Mouse (Mus musculus): ENCODE data around the gene Gpn1. TPM values are rescaled to one million over a fixed set of nuclear protein-coding genes. Genes with fewer than 3 reads are reported as not detected.
"Not testable (repeated sequence)": the region's sequence is repeated elsewhere in the genome, so short reads cannot be mapped to it uniquely, and the experiment has no call there.

Gene Gpn1
- polyA plus RNA-seq, 1 experiment from 2014 or later: 81.7 TPM

DNA sequence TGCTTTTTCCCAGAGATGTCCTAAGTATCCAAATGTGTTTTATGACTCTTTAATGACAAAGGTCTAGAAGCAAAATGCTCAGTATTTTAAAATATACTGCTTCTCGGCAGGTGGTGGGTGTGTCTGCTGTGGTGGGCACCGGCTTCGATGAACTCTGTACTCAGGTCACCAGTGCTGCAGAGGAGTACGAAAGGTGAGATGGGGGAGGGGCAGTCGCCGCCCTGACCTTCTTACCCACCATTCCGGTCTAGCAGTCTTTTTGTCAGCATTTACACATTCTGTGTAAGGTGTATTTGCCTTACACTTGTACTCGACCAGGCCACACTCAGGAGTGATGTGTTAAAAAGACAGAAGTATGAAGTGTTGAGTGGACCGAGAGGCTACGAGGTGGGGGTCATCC lies 10.3 kb downstream of the Gpn1 start:
- Histone ChIP-seq H3K27ac (no peak overlapping the region), H3K36me3 (peaks cover 89% of the 10 kb centered on the region), H3K4me3 (no peak overlapping the region), H3K27me3 (ENCODE audit: insufficient read depth, poor library complexity, severe bottlenecking) (no peaks in the 10 kb centered on the region), H3K4me1 (peaks cover 2% of the 10 kb centered on the region; the same call in 1 of the 2 replicates), H3K9me3 (no peaks in the 10 kb centered on the region)
- WGBS: 89% methylated on average over 10 of the region's 10 CpGs
- no peak for DNase-seq (ENCODE audit: low spot score)

DNA sequence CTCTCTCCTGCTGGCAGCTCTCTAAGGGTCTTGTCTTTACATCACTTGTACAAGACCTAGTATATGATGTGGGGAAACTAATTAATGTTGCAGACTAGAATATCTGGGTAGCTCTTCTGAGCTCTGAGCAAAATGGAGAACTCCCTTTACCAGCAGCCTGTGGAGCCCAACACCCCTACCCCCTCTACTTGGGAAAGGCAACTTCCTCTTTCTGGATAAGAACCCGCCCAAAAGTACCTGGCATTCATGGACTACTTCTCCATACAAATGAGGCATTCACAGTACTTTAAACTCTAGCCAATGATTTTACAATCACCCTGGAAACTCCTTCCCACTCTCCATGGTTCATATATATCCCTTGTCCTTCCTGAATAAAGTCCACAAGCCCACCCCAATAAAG lies 17.9 kb downstream of the Gpn1 start:
- Histone ChIP-seq H3K4me3 (no peak overlapping the region), H3K27me3 (ENCODE audit: insufficient read depth, poor library complexity, severe bottlenecking) (no peaks in the 10 kb centered on the region), H3K36me3 (peaks cover 90% of the 10 kb centered on the region), H3K4me1 (no peaks in the 10 kb centered on the region), H3K27ac (no peak overlapping the region), H3K9me3 (no peaks in the 10 kb centered on the region)
- 78% methylated on average over 1 of the region's 1 CpGs for WGBS
- DNase-seq (ENCODE audit: low spot score): no peak

DNA sequence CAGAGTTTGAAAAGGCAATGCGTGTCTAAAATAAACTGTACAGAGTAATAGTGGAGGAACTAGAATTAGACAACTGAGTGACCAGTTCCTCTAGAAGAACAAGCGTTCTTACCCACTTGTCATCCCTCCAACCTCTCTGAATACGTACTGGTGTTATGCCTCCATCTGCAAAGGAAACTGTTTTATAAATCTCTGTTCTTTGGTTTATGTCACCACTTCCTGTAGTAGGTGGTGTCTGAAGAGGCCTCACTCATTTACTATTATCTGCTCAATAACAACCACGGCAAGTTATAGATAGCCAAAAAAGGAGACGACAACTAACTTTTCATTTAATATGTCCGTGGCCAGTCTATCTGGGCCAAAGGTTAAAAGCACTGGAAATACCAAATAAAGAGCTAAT lies 26.0 kb downstream of the Gpn1 start:
- no peaks in the 10 kb centered on the region for H3K9me3 ChIP-seq
- H3K36me3 ChIP-seq: peaks cover 68% of the 10 kb centered on the region
- 94% methylated on average over 6 of the region's 6 CpGs for whole genome bisulfite sequencing
- no peak overlapping the region for H3K4me3 ChIP-seq
- H3K4me1 ChIP-seq: peaks cover 2% of the 10 kb centered on the region; the same call in 1 of the 2 replicates
- no peak overlapping the region for H3K27ac ChIP-seq
- H3K27me3 ChIP-seq (ENCODE audit: insufficient read depth, poor library complexity, severe bottlenecking): no peaks in the 10 kb centered on the region
- DNase-seq (ENCODE audit: low spot score): no peak

DNA sequence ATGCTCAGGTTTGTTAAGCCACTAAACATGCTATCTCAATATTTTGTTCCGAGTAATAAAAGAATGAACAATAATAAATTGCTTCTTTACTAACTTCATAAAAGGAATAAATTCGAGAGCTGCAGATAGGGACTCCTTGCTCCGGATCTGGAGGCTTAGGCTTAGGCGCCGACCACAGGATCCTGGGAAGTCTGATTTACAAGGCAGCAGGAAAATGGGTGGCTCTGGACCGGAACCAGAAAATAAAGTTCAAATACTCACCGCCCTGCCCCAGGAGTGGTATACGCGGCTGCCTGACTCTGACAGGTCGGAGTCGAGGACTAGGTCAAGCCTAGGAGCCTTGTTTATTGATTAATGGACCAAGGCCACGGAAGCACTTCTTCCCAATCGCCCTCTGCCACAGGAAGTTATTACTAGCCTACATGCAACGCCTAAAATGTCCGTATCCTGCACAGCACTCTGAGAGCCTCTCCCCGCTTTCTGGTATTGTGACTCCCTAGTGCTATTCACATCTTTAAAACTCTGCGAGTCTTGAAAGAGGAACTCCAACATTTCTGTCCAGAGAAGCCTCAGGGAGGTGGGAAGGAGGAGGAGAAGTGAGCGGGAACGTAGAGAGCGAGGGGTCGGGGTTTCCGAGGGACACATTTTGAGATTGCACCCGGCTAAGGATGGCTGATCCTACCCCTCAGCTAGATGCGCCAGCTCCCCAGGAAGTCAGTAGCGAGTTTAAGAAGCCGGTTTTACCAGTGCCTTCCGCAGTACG lies 32.0 kb downstream of the Gpn1 start, which contains the start of gene Slc4a1ap:
Gene Slc4a1ap, plus strand, starts transcription at position 642 of the 763 bp plus-strand sequence.
- peak within 1 kb of the TSS; percentile 95 for H3K27ac ChIP-seq
- H3K9me3 ChIP-seq: no peaks in the 10 kb centered on the region
- WGBS: 1% methylated on average over 28 of the region's 28 CpGs

DNA sequence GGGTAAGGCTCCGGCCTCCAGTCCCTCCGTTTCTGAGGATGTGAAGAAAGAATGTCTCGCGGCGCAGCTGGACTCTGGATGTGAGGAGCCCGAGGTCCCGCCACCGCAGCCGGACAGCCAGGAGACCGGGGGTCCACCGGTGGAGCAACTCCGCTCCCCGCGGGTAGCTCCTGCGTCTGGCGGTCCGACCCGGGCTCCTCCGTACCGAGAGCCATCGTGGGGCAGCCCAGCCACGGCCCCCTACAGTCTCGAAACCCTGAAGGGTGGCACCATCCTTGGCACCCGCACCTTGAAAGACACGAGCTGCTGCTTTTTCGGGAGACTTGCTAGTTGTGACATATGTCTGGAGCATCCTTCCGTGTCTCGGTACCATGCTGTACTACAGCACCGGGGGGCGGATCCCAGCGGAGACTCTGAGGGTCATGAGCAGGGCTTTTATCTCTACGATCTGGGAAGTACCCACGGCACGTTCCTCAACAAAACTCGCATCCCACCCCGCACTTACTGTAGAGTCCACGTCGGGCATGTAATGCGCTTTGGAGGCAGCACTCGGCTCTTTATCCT lies 32.7 kb downstream of the Gpn1 start:
- Histone ChIP-seq H3K27me3 (ENCODE audit: insufficient read depth, poor library complexity, severe bottlenecking) (no peaks in the 10 kb centered on the region), H3K4me1 (peaks cover 17% of the 10 kb centered on the region), H3K9me3 (no peaks in the 10 kb centered on the region), H3K27ac (peak overlapping the region; percentile 95), H3K4me3 (peak overlapping the region; percentile 90), H3K36me3 (peaks cover 45% of the 10 kb centered on the region)
- no peak for DNase-seq (ENCODE audit: low spot score)
- 2% methylated on average over 40 of the region's 40 CpGs for WGBS

More for the DNA sequence above, 32.0 kb downstream of the Gpn1 start, which contains the start of gene Slc4a1ap:
- H3K27me3 ChIP-seq (ENCODE audit: insufficient read depth, poor library complexity, severe bottlenecking): no peaks in the 10 kb centered on the region
- H3K36me3 ChIP-seq: peaks cover 45% of the 10 kb centered on the region
- peaks cover 17% of the 10 kb centered on the region for H3K4me1 ChIP-seq
- peak; percentile 84 for DNase-seq (ENCODE audit: low spot score)
- H3K4me3 ChIP-seq: peak within 1 kb of the TSS; percentile 90

DNA sequence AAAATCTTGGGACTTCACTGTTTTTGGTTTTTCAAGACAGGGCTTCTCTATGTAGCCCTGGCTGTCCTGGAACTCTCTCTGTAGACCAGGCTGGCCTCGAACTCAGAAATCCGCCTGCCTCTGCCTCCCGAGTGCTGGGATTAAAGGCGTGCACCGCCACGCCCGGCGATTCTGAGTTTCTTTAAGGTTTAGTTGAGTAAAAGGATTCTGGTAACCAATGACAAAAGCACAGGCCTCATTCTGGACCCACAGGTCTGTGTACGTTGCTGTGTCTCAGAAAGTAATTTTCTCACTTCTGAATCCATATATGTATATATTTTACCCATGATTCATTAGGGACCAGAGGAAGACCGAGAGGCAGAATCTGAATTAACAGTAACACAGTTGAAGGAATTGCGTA lies 33.2 kb downstream of the Gpn1 start, which contains the start of gene Supt7l:
Gene Supt7l, minus strand, starts transcription at position 101 of the 400 bp plus-strand sequence.
- not testable (repeated sequence) for DNase-seq (ENCODE audit: low spot score)
- WGBS: 78% methylated on average over 11 of the region's 11 CpGs

DNA sequence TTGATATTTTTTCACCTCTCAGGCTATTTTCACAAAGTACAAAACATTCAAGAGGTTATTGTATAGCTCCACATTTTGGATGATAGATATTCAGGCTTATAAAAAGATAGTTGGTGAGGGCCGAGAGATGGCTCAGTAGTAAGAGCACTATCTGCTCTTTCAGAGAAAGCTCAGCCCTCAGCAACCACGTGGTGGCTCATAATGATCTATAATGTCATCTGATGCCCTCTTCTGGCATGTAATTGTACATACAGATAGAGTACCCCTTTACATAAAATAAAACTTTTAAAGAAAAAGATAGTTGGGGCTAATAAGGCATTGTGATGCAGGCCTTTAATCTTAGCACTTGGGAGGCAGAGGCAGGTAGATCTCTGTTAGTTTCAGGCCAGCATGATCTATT lies 34.0 kb downstream of the Gpn1 start:
- Histone ChIP-seq H3K27me3 (ENCODE audit: insufficient read depth, poor library complexity, severe bottlenecking) (no peaks in the 10 kb centered on the region), H3K4me1 (peaks cover 17% of the 10 kb centered on the region), H3K27ac (no peak overlapping the region), H3K4me3 (no peak overlapping the region), H3K36me3 (peaks cover 50% of the 10 kb centered on the region), H3K9me3 (no peaks in the 10 kb centered on the region)
- DNase-seq (ENCODE audit: low spot score): no peak
- 60% methylated on average over 2 of the region's 2 CpGs for WGBS

More for the DNA sequence above, 33.2 kb downstream of the Gpn1 start, which contains the start of gene Supt7l:
- H3K27me3 ChIP-seq (ENCODE audit: insufficient read depth, poor library complexity, severe bottlenecking); H3K9me3 ChIP-seq: not testable (repeated sequence)
- peaks cover 17% of the 10 kb centered on the region for H3K4me1 ChIP-seq
- H3K4me3 ChIP-seq: peak within 1 kb of the TSS; percentile 90
- H3K36me3 ChIP-seq: peaks cover 45% of the 10 kb centered on the region
- H3K27ac ChIP-seq: peak within 1 kb of the TSS; percentile 95

DNA sequence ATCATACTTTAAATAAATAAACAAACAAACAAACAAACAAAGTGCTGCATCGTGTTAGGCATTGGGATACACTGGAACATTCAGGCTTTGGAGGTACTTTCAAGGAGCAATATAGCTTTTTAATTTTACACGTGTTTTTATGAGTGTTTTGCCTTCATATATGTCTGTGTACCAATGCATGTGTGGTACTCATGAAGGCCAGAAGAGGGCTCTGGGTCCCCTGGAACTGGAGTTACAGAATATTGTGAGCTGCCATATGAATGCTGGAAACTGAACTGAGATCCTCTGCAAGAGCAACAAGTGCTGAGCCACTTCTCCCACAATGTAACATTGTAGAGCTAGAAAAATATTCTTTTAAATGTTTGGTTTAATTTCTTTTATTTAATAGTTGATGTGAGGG lies 40.7 kb downstream of the Gpn1 start:
- Histone ChIP-seq H3K36me3 (peaks cover 88% of the 10 kb centered on the region), H3K27ac (no peak overlapping the region)
- DNase-seq (ENCODE audit: low spot score): no peak

DNA sequence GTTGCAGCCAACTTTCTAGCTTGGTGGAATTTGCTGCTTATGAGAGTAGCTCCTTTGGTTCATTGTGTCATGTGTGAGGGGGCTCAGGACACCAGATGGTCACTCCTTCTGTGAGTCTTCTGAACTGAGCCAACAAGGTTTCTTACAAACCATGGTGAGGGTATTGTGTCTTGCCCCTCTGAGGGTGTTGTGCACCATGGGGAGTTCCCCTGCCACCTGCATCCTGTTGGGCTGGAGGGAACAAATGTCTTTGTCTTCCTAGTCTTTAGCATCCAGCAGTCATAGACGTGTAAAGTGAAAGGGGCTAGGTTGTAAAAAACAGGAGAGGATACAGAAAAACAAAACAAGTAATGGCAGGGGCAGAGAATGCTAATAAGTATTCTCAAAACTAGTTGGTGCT lies 64.9 kb downstream of the Gpn1 start:
- Histone ChIP-seq H3K36me3 (peaks cover 62% of the 10 kb centered on the region), H3K27me3 (ENCODE audit: insufficient read depth, poor library complexity, severe bottlenecking) (no peaks in the 10 kb centered on the region), H3K4me1 (peaks cover 10% of the 10 kb centered on the region), H3K27ac (no peak overlapping the region), H3K9me3 (no peaks in the 10 kb centered on the region), H3K4me3 (no peak overlapping the region)
- 54% methylated on average over 1 of the region's 1 CpGs for WGBS
- DNase-seq (ENCODE audit: low spot score): peak; percentile 61

More for the DNA sequence above, 40.7 kb downstream of the Gpn1 start:
- H3K27me3 ChIP-seq (ENCODE audit: insufficient read depth, poor library complexity, severe bottlenecking): no peaks in the 10 kb centered on the region
- WGBS: 83% methylated on average over 2 of the region's 2 CpGs
- no peaks in the 10 kb centered on the region for H3K4me1 ChIP-seq
- H3K4me3 ChIP-seq: no peak overlapping the region
- H3K9me3 ChIP-seq: no peaks in the 10 kb centered on the region

DNA sequence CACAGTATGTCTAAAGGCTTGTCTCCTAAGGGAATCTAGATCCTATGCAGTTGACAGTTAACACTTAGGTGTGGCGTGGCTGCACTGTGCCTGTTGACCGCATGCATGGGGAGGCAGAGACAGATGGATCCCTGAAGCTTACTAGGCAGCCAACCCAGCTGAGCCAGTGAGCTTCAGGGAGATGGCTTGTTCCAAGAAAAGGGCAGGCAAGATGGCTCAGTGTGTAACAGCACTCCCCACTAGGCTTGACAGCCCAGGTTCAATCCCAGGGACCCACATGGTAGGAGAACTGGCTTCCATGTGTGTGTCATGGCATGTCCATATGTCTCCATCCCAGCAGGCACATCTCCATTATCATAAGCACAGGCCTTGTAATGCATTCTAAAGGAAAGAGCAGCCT lies 65.8 kb downstream of the Gpn1 start:
- H3K36me3 ChIP-seq: peaks cover 53% of the 10 kb centered on the region
- H3K27ac ChIP-seq: no peak overlapping the region
- 96% methylated on average over 2 of the region's 2 CpGs for WGBS
- no peaks in the 10 kb centered on the region for H3K27me3 ChIP-seq (ENCODE audit: insufficient read depth, poor library complexity, severe bottlenecking)
- H3K4me3 ChIP-seq: no peak overlapping the region
- peaks cover 19% of the 10 kb centered on the region for H3K4me1 ChIP-seq
- no peaks in the 10 kb centered on the region for H3K9me3 ChIP-seq
- peak; percentile 51 for DNase-seq (ENCODE audit: low spot score)

DNA sequence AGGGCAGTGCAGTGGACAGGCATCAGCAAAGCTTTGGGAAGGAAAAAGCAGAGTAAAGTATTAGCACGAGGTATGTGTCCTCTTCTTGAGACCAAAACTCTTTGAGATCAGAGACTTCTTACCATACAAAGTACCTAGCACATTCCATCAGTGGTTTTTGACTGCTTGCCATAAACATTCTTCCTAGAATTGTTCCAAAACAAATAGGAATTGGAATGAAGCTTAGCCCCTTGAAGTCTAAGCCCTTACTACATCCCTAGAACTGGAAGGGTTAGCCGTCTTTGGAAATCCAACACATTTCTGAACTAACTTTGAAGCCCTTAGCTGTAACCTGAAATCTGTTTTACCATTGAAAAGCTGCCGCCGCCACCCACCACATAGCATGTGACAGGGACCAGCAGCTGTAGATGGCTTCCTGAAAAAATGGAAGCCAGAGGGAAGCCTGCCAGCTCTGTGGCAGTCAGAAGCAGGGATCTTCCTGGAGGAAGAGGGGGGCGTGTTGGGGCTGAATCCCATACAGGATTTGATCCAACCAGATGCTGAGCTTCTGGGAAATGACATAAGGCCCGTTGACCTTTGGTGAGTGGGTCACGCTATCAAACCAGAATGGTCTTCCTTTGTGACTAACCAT lies 67.6 kb downstream of the Gpn1 start:
- Histone ChIP-seq H3K36me3 (peaks cover 36% of the 10 kb centered on the region), H3K9me3 (no peaks in the 10 kb centered on the region), H3K27me3 (ENCODE audit: insufficient read depth, poor library complexity, severe bottlenecking) (no peaks in the 10 kb centered on the region), H3K4me1 (peaks cover 20% of the 10 kb centered on the region), H3K4me3 (no peak overlapping the region), H3K27ac (no peak overlapping the region)
- peak; percentile 53 for DNase-seq (ENCODE audit: low spot score)
- 76% methylated on average over 7 of the region's 7 CpGs for WGBS
